In the genomic region with DNA sequence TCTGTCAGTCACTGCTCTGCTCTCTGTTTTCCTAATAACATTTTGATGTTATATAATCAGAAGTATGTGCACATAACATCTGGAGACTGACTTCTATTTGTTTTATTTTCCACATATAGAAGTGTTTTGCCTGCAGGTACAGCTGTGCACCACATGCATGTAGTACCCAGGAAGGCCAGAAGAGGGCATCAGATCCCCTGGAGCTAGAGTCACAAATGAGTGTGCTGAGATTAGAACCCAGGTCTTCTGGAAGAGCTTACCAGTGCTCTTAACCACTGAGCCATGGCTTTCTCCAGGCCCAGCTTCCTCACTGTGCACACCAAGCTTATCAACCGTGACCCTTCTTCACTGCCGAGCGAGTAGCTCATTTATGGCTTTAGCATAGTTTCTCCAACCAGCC, we compare ENCODE assay signal across 10 mouse cellular contexts. TPM values are rescaled to one million over a fixed set of nuclear protein-coding genes. Genes with fewer than 3 reads are reported as not detected.
A peak's percentile ranks its signal among the peaks of the same experiment; 100 is the strongest.
DNase-seq lines count a peak whose midpoint lies in the region; TF ChIP-seq lines count a peak whose summit lies in the region.
"Had no signal": no experiment of that assay in that cellular context is flagged by ENCODE, and none has a peak within 500 bp of the region (broad histone marks: within the 10 kb centered on the region; RNA-seq: fewer than 3 reads in every experiment).

No protein-coding gene starts in this region.

- no peaks in the 10 kb centered on the region for H3K36me3 ChIP-seq in kidney, adult 2 months (ENCODE audit: control insufficient read depth, insufficient read depth, low read length)

- H3K27me3 ChIP-seq in kidney, adult 2 months (replicated peaks; ENCODE audit: control insufficient read depth, insufficient read depth, low read length) = 0 out of 2 replicates have a peak, but pooled peaks cover 2% of the 10 kb centered on the region

- TF ChIP-seq POLR2A in kidney, adult 2 months (IDR thresholded peaks at IDR 0.05; ENCODE audit: low read depth, low read length) = no peak

- no peak overlapping the region for H3K27ac ChIP-seq in kidney, adult 2 months (ENCODE audit: insufficient read depth, low read depth, low read length)

- peak; percentile 63 for TF ChIP-seq CTCF in kidney, adult 2 months (conservative IDR thresholded peaks at IDR 0.05; ENCODE audit: insufficient read depth, insufficient read length, low read depth, low read length)

- H3K4me3 ChIP-seq in kidney, adult 2 months (ENCODE audit: insufficient read depth, low read depth, low read length) = no peak overlapping the region

- no peak for DNase-seq in kidney, adult 2 months
- DNase-seq in kidney, postnatal 14 days = no peak
- peak; percentile 29 for DNase-seq in A20 (ENCODE audit: low read depth, low spot score)
- peak; percentile 72 for DNase-seq in ES-CJ7 (ENCODE audit: low read depth, low spot score)
- DNase-seq in kidney, postnatal 4 days = peak; percentile 50 to 55
- DNase-seq in layer of hippocampus, adult 18-20 months (ENCODE audit: low spot score in 2 of 2) = no peak
- no peak for DNase-seq in layer of hippocampus, postnatal 36 days
- no peak for DNase-seq in urinary bladder, postnatal 14 days (ENCODE audit: low spot score)

- H3K4me1 ChIP-seq in kidney, adult 2 months (ENCODE audit: control insufficient read depth, insufficient read depth, low read length) = no peaks in the 10 kb centered on the region

- 59% methylated on average over 3 of the region's 3 CpGs for WGBS in kidney, adult 2 months

RNA-seq across cellular contexts. Expression of a gene that starts 14.3 kb away (rescaled TPM):
- polyA plus RNA-seq in kidney, adult 2 months (2012; rRNA removed) = 137 and 154 TPM in 2 replicates
- total RNA-seq in layer of hippocampus, adult 18-20 months (2021) = under 1 TPM; 0.20 to 0.37 TPM
- total RNA-seq in layer of hippocampus, postnatal 36 days (2021) = under 1 TPM in 1 of 2 experiments, not detected in 1; 0.35 TPM
- polyA plus RNA-seq: liver, embryonic 16.5 days had no signal

RNA-seq across cellular contexts. Expression of a gene that starts 17.4 kb away (rescaled TPM):
- not detected in 2 replicates for polyA plus RNA-seq in kidney, adult 2 months (2012; rRNA removed)
- not detected for total RNA-seq in layer of hippocampus, adult 18-20 months (2021)
- total RNA-seq in layer of hippocampus, postnatal 36 days (2021) = not detected
- total RNA-seq: heart, postnatal 14 days had no signal
- polyA plus RNA-seq: liver, embryonic 16.5 days had no signal

RNA-seq across cellular contexts. Expression of a gene that starts 34.0 kb away (rescaled TPM):
- polyA plus RNA-seq in kidney, adult 2 months (2012; rRNA removed) = 0.14 TPM in 2 replicates
- not detected for total RNA-seq in layer of hippocampus, adult 18-20 months (2021)
- total RNA-seq in layer of hippocampus, postnatal 36 days (2021) = not detected
- total RNA-seq: heart, postnatal 14 days had no signal
- polyA plus RNA-seq: liver, embryonic 16.5 days had no signal

RNA-seq across cellular contexts. Expression of a gene that starts 47.1 kb away (rescaled TPM):
- polyA plus RNA-seq in kidney, adult 2 months (2012; rRNA removed) = 156 and 169 TPM in 2 replicates
- total RNA-seq in layer of hippocampus, adult 18-20 months (2021) = 10 to 100 TPM; 46.8 to 49.1 TPM
- total RNA-seq in layer of hippocampus, postnatal 36 days (2021) = 10 to 100 TPM; 46.4 to 54.8 TPM

RNA-seq across cellular contexts. Expression of a gene that starts 50.8 kb away (rescaled TPM):
- 0.19 and 0.28 TPM in 2 replicates for polyA plus RNA-seq in kidney, adult 2 months (2012; rRNA removed)
- total RNA-seq in layer of hippocampus, adult 18-20 months (2021) = not detected
- total RNA-seq in layer of hippocampus, postnatal 36 days (2021) = not detected

Comparison
In these comparisons a context has a peak if more than half of its experiments do, and no peak if none do; other contexts are left out.
1. DNase-seq: peak in A20 (single experiment), ES-CJ7 (single experiment) and kidney, postnatal 4 days (2 of 2); none in kidney, adult 2 months (single experiment), kidney, postnatal 14 days (single experiment), layer of hippocampus, adult 18-20 months (0 of 2), layer of hippocampus, postnatal 36 days (0 of 2) and urinary bladder, postnatal 14 days (single experiment).